Mouse (Mus musculus) stomach, postnatal 0 days (tissue): ENCODE measurements at regions not wholly inside any gene's neighbourhood (a gene's known extent, or its start where the extent isn't known, plus 50 kb on each side); places are given as distances from the start of the nearest gene placed in this dataset.
A peak's percentile ranks its signal among the peaks of the same experiment; 100 is the strongest.

Source experiments
- ATAC-seq: fragments of 200-750 bp; cut with Nextera tagmentation; 2 replicates; pipeline ENCODE4 v1.8.0; 2017; ENCODE audit not compliant: low FRiP score, low TSS enrichment
- DNase-seq: peaks from one replicate; pipeline ENCODE4 v3.0.0-alpha.2; 2016; ENCODE audit warnings: low spot score
- H3K27ac ChIP-seq: fragments of 300-500 bp; sonication (generic); replicated peaks from 2 replicates; pipeline ENCODE4 v1.5.1; 2014; ENCODE audit warnings: mild to moderate bottlenecking, control low read depth
- H3K27me3 ChIP-seq: fragments of 300-500 bp; sonication (generic); 2 replicates; pipeline ENCODE4 v1.6.1; 2014; ENCODE audit warnings: low read length; ENCODE audit not compliant: control insufficient read depth, insufficient read depth
- H3K36me3 ChIP-seq: fragments of 300-500 bp; sonication (generic); 2 replicates; pipeline ENCODE4 v1.6.1; 2014; ENCODE audit warnings: low read length, mixed read lengths; ENCODE audit not compliant: control insufficient read depth, insufficient read depth
- H3K4me1 ChIP-seq: fragments of 300-500 bp; sonication (generic); replicated peaks from 2 replicates; pipeline ENCODE4 v1.6.1; 2014; ENCODE audit warnings: antibody characterized with exemption; ENCODE audit not compliant: control insufficient read depth, insufficient read depth
- H3K4me2 ChIP-seq: fragments of 300-500 bp; sonication (generic); replicated peaks from 2 replicates; pipeline ENCODE4 v1.6.1; 2014; ENCODE audit warnings: low read depth, mild to moderate bottlenecking, control low read depth, moderate library complexity
- H3K4me3 ChIP-seq: fragments of 300-500 bp; sonication (generic); 2 replicates; pipeline ENCODE4 v1.5.1; 2014; ENCODE audit warnings: low read depth, low read length, control low read depth
- H3K9ac ChIP-seq: fragments of 300-500 bp; sonication (generic); 2 replicates; pipeline ENCODE4 v1.6.1; 2014; ENCODE audit warnings: mild to moderate bottlenecking, low read length, control low read depth, mixed read lengths
- H3K9me3 ChIP-seq: fragments of 300-500 bp; sonication (generic); 2 replicates; pipeline ENCODE4 v1.6.1; 2016; ENCODE audit warnings: low read length; ENCODE audit not compliant: control insufficient read depth
- CTCF ChIP-seq: IDR thresholded peaks from 2 replicates; pipeline ENCODE4 v1.5.1; 2016; ENCODE audit warnings: antibody characterized with exemption, low read depth, mild to moderate bottlenecking, moderate library complexity
- EP300 ChIP-seq: optimal IDR thresholded peaks from 2 replicates; pipeline ENCODE3; 2016; ENCODE audit warnings: antibody characterized with exemption
- WGBS: fragments of 180-500 bp; shearing (Covaris S2); extraction: QIAGEN DNeasy Blood & Tissue Kit; methylation state at CpG from one replicate; pipeline ENCODE4 v1.1.7; 2014; 5-methylcytosine and 5-hydroxymethylcytosine counted together

- H3K36me3 ChIP-seq: no peaks in the 10 kb centered on the region
- H3K4me3 ChIP-seq: no peak overlapping the region
- DNase-seq (no peak), ATAC-seq (no peak)
- TF ChIP-seq EP300 (no peak), CTCF (no peak)
- no peaks in the 10 kb centered on the region for H3K9me3 ChIP-seq
- no peak overlapping the region for H3K27ac ChIP-seq
- no peak overlapping the region for H3K4me2 ChIP-seq
- H3K4me1 ChIP-seq: no peaks in the 10 kb centered on the region
- no peaks in the 10 kb centered on the region for H3K27me3 ChIP-seq
- WGBS: 89% methylated on average over 9 of the region's 9 CpGs
- no peak overlapping the region for H3K9ac ChIP-seq
Observed at GRCm38 (mm10) chr6:82850556-82850955, 76.3 kb upstream of the Hk2 start.

DNA sequence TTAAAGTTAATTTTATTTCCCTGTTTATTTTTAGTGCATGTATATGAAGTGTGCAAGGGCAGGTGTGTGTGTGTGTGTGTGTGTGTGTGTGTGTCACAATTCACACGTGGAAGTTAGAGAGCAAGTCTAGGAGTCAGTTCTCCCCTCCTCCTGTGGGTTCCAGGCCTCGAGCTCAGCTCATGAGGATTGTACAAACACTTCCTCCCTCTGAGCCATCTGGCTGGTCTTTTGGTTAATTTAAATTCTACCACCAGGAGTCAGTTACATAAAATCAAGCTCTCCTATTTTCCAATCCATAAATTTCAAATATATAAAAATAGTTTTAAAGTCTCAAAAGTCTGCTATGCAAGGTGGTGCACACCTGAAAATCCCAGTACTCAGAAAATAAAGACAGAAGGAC, 73.3 kb upstream of the Hk2 start:
- DNase-seq (no peak), ATAC-seq (no peak)
- H3K27ac ChIP-seq: no peak overlapping the region
- 57% methylated on average over 2 of the region's 2 CpGs for WGBS
- H3K27me3 ChIP-seq: no peaks in the 10 kb centered on the region
- H3K4me1 ChIP-seq: no peaks in the 10 kb centered on the region
- H3K9ac ChIP-seq: no peak overlapping the region
- no peak overlapping the region for H3K4me2 ChIP-seq
- TF ChIP-seq CTCF: no peak
- no peak for TF ChIP-seq EP300
- no peak overlapping the region for H3K4me3 ChIP-seq
- H3K9me3 ChIP-seq: no peaks in the 10 kb centered on the region
- no peaks in the 10 kb centered on the region for H3K36me3 ChIP-seq

- no peak overlapping the region for H3K4me3 ChIP-seq
- WGBS: 68% methylated on average over 8 of the region's 8 CpGs
- H3K9ac ChIP-seq: no peak overlapping the region
- no peak overlapping the region for H3K4me2 ChIP-seq
- H3K27me3 ChIP-seq: no peaks in the 10 kb centered on the region
- H3K9me3 ChIP-seq: no peaks in the 10 kb centered on the region
- H3K4me1 ChIP-seq: no peaks in the 10 kb centered on the region
- no peak for ATAC-seq
- TF ChIP-seq EP300: no peak
- TF ChIP-seq CTCF: no peak
- no peaks in the 10 kb centered on the region for H3K36me3 ChIP-seq
- no peak for DNase-seq
- H3K27ac ChIP-seq: no peak overlapping the region
Observed at GRCm38 (mm10) chr6:82846587-82847150, 72.4 kb upstream of the Hk2 start.

- Histone ChIP-seq H3K27me3 (no peaks in the 10 kb centered on the region), H3K9ac (no peak overlapping the region), H3K27ac (no peak overlapping the region), H3K9me3 (no peaks in the 10 kb centered on the region), H3K4me3 (no peak overlapping the region), H3K36me3 (no peaks in the 10 kb centered on the region), H3K4me2 (no peak overlapping the region), H3K4me1 (no peaks in the 10 kb centered on the region)
- 47% methylated on average over 3 of the region's 3 CpGs for whole genome bisulfite sequencing
- peak; percentile 61 for TF ChIP-seq CTCF
- no peak for TF ChIP-seq EP300
- ATAC-seq (0 out of 2 replicates have a peak, but pooled peaks have one; percentile 41), DNase-seq (no peak)
Observed at GRCm38 (mm10) chr6:82844432-82844831, 70.2 kb upstream of the Hk2 start.

DNA sequence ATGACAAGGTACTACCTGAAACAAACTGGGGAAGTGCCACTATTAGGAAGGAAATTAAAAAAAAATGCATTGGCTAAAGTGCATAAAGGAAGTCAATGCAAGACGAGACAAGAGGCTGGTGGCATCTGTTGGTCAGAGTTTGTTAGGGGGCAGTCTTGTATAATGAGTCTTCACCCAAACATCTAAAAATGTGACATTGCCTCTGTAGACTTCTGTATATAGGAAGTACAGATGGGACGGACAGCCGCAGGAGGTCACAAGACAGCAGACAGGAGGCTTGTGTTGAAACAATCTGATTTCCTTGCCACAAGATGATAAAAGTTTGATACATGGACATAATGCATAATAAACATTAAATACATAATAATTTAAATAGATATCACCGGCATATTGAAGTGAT, 69.6 kb upstream of the Hk2 start:
- DNase-seq (no peak), ATAC-seq (no peak)
- no peak overlapping the region for H3K27ac ChIP-seq
- no peaks in the 10 kb centered on the region for H3K9me3 ChIP-seq
- no peak overlapping the region for H3K4me2 ChIP-seq
- TF ChIP-seq CTCF (no peak), EP300 (no peak)
- no peak overlapping the region for H3K4me3 ChIP-seq
- H3K9ac ChIP-seq: no peak overlapping the region
- H3K27me3 ChIP-seq: no peaks in the 10 kb centered on the region
- H3K36me3 ChIP-seq: no peaks in the 10 kb centered on the region
- H3K4me1 ChIP-seq: no peaks in the 10 kb centered on the region
- WGBS: 77% methylated on average over 4 of the region's 4 CpGs

GRCm38 (mm10) chr6:82837246-82837645, 63.0 kb upstream of the Hk2 start:
- Histone ChIP-seq H3K4me3 (no peak overlapping the region), H3K9me3 (no peaks in the 10 kb centered on the region), H3K9ac (no peak overlapping the region), H3K27ac (no peak overlapping the region), H3K4me2 (no peak overlapping the region), H3K36me3 (no peaks in the 10 kb centered on the region), H3K4me1 (no peaks in the 10 kb centered on the region), H3K27me3 (no peaks in the 10 kb centered on the region)
- DNase-seq (no peak), ATAC-seq (no peak)
- TF ChIP-seq EP300 (no peak), CTCF (no peak)
- WGBS: 65% methylated on average over 9 of the region's 9 CpGs
